Mouse (Mus musculus) heart, postnatal 0 days (tissue): Measurements from ENCODE around the gene Slc39a3.

Experiments
- CTCF ChIP-seq: IDR thresholded peaks from 2 replicates; pipeline ENCODE4 v1.5.1; 2016; ENCODE audit warnings: antibody characterized with exemption, control low read depth, low read depth
- EP300 ChIP-seq: IDR thresholded peaks from 2 replicates; pipeline ENCODE4 v1.6.1; 2016; ENCODE audit warnings: antibody characterized with exemption, low read depth

- TF ChIP-seq EP300 (no peak), CTCF (no peak)
Measured at GRCm38 (mm10) chr10:81000197-81001062, 36.8 kb downstream of the Slc39a3 start.
